8 mouse cellular contexts compared by ENCODE assay signal in the genomic region with DNA sequence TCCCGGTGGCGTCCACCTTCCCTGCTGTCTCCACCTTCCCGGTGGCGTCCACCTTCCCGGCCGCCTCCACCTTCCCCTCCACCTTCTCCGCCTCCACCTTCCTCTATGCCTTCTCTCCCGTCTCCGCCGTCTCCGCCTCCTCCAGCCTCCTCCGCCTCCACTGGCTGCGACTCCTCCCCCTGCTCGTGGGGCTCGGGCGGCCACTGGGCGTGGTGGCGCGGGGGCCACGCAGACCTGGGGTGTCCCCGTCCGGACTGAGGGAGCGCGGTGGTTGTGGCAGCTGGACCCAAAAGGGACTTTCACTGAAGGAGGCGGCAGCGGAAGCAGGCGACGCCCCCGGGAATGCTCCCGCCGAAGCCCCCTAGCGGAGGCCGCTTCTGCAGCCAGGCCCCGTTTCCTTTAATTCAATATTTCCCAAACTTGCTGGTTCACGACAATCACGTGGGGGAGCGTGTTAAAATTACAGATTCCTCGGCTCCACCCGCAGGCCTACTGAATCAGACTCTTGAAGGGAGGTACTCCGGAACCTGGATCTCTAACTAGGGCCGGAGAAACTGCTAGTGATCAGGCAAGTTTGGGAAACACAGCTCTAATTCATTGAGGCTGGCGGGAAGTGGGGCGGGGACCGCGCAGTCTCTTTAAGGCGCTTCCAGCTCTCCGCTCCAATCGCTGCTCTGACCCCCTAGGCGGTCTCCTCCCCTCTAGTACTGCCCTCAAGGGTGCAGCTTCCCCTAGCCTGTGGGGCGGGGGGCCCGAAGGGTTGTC. TPM values are rescaled to one million over a fixed set of nuclear protein-coding genes. Genes with fewer than 3 reads are reported as not detected.
A peak's percentile ranks its signal among the peaks of the same experiment; 100 is the strongest.
DNase-seq lines count a peak whose midpoint lies in the region; ATAC-seq lines count a peak whose summit lies in the region.

Gene Usp27x (minus strand): TSS at position 115 of the 765 bp plus-strand sequence.

- 14% methylated on average over 44 of the region's 51 CpGs for WGBS in heart, embryonic 11.5 days (ENCODE audit: insufficient replicate concordance)
- 22% methylated on average over 48 of the region's 51 CpGs for WGBS in kidney, embryonic 16.5 days
- 11% methylated on average over 39 of the region's 51 CpGs for WGBS in liver, embryonic 11.5 days
- 20% methylated on average over 49 of the region's 51 CpGs for WGBS in stomach, embryonic 14.5 days

- H3K4me3 ChIP-seq in heart, embryonic 11.5 days (ENCODE audit: low read depth, low read length) = peak within 1 kb of the TSS; percentile 61
- peak within 1 kb of the TSS; percentile 60 for H3K4me3 ChIP-seq in kidney, embryonic 16.5 days (ENCODE audit: low read length)
- peak within 1 kb of the TSS; percentile 60 for H3K4me3 ChIP-seq in liver, embryonic 11.5 days (ENCODE audit: low read depth, low read length)
- peak within 1 kb of the TSS; percentile 52 for H3K4me3 ChIP-seq in stomach, embryonic 14.5 days (ENCODE audit: low read depth, low read length)

- peak; percentile 54 to 58 for DNase-seq in B cell, adult 2 months
- peak; percentile 86 for DNase-seq in brain, adult 2 months (ENCODE audit: low read depth, low spot score)
- DNase-seq in liver, embryonic 11.5 days (ENCODE audit: low spot score) = peak; percentile 77
- DNase-seq in naive thymus-derived CD4-positive, alpha-beta T cell, adult 2 months (ENCODE audit: low read depth) = peak; percentile 67

- 0 out of 2 replicates have a peak, but pooled peaks cover 2% of the 10 kb centered on the region for H3K9me3 ChIP-seq in heart, embryonic 11.5 days (replicated peaks; ENCODE audit: control insufficient read depth, low read length)
- no peaks in the 10 kb centered on the region for H3K9me3 ChIP-seq in kidney, embryonic 16.5 days (ENCODE audit: low read length)
- H3K9me3 ChIP-seq in liver, embryonic 11.5 days (ENCODE audit: control insufficient read depth, low read length) = no peaks in the 10 kb centered on the region
- H3K9me3 ChIP-seq in stomach, embryonic 14.5 days (ENCODE audit: control insufficient read depth, low read depth, low read length) = no peaks in the 10 kb centered on the region

- H3K4me2 ChIP-seq in heart, embryonic 11.5 days = peak within 1 kb of the TSS; percentile 82
- peak within 1 kb of the TSS; percentile 89 for H3K4me2 ChIP-seq in kidney, embryonic 16.5 days (replicated peaks; ENCODE audit: low read depth, low read length)
- peak within 1 kb of the TSS; percentile 85 for H3K4me2 ChIP-seq in liver, embryonic 11.5 days
- H3K4me2 ChIP-seq in stomach, embryonic 14.5 days (replicated peaks; ENCODE audit: low read depth, low read length) = peak within 1 kb of the TSS; percentile 68

- peak within 1 kb of the TSS; percentile 73 for H3K9ac ChIP-seq in heart, embryonic 11.5 days (ENCODE audit: low read depth, low read length)
- peak within 1 kb of the TSS; percentile 73 for H3K9ac ChIP-seq in kidney, embryonic 16.5 days (replicated peaks; ENCODE audit: low read length)
- peak within 1 kb of the TSS; percentile 56 for H3K9ac ChIP-seq in liver, embryonic 11.5 days (ENCODE audit: low read depth, low read length)
- peak within 1 kb of the TSS; percentile 50 for H3K9ac ChIP-seq in stomach, embryonic 14.5 days (replicated peaks; ENCODE audit: low read depth, low read length)

- peak within 1 kb of the TSS; percentile 75 for H3K27ac ChIP-seq in heart, embryonic 11.5 days (ENCODE audit: low read depth, low read length)
- peak within 1 kb of the TSS; percentile 92 for H3K27ac ChIP-seq in kidney, embryonic 16.5 days (ENCODE audit: low read length)
- peak within 1 kb of the TSS; percentile 48; the same call in 1 of the 2 replicates for H3K27ac ChIP-seq in liver, embryonic 11.5 days (ENCODE audit: low read depth, low read length)
- peak within 1 kb of the TSS; percentile 89 for H3K27ac ChIP-seq in stomach, embryonic 14.5 days (ENCODE audit: low read length)

- no peaks in the 10 kb centered on the region for H3K4me1 ChIP-seq in heart, embryonic 11.5 days (ENCODE audit: control insufficient read depth, insufficient read depth, low read length)
- H3K4me1 ChIP-seq in kidney, embryonic 16.5 days (ENCODE audit: insufficient read depth, low read length) = no peaks in the 10 kb centered on the region
- H3K4me1 ChIP-seq in liver, embryonic 11.5 days (replicated peaks; ENCODE audit: control insufficient read depth, insufficient read depth, low read length) = peaks cover 3% of the 10 kb centered on the region; the same call in 1 of the 2 replicates
- H3K4me1 ChIP-seq in stomach, embryonic 14.5 days (ENCODE audit: control insufficient read depth, insufficient read depth, low read length) = no peaks in the 10 kb centered on the region

- peak; percentile 74 for ATAC-seq in erythroblast, adult 5-6 weeks (replicated peaks; ENCODE audit: low FRiP score, poor library complexity, severe bottlenecking)
- ATAC-seq in heart, embryonic 11.5 days (replicated peaks; ENCODE audit: insufficient number of reproducible peaks, low FRiP score, low TSS enrichment) = peak; percentile 83
- ATAC-seq in kidney, embryonic 16.5 days (ENCODE audit: low FRiP score, low TSS enrichment) = peak; percentile 96
- ATAC-seq in liver, embryonic 11.5 days (replicated peaks; ENCODE audit: low FRiP score) = peak; percentile 85
- ATAC-seq in stomach, embryonic 14.5 days (ENCODE audit: insufficient number of reproducible peaks, insufficient read depth, low FRiP score, low read depth) = peak; percentile 90

- no peaks in the 10 kb centered on the region for H3K36me3 ChIP-seq in heart, embryonic 11.5 days (ENCODE audit: control insufficient read depth, insufficient read depth, low read length)
- H3K36me3 ChIP-seq in kidney, embryonic 16.5 days (ENCODE audit: insufficient read depth, low read length) = no peaks in the 10 kb centered on the region
- H3K36me3 ChIP-seq in liver, embryonic 11.5 days (ENCODE audit: control insufficient read depth, insufficient read depth, low read length) = no peaks in the 10 kb centered on the region
- H3K36me3 ChIP-seq in stomach, embryonic 14.5 days (ENCODE audit: control insufficient read depth, insufficient read depth, low read length) = no peaks in the 10 kb centered on the region

- H3K27me3 ChIP-seq in heart, embryonic 11.5 days (ENCODE audit: control insufficient read depth, insufficient read depth, low read length) = no peaks in the 10 kb centered on the region
- no peaks in the 10 kb centered on the region for H3K27me3 ChIP-seq in kidney, embryonic 16.5 days (ENCODE audit: insufficient read depth, low read length)
- no peaks in the 10 kb centered on the region for H3K27me3 ChIP-seq in liver, embryonic 11.5 days (replicated peaks; ENCODE audit: control insufficient read depth, insufficient read depth, low read length)
- H3K27me3 ChIP-seq in stomach, embryonic 14.5 days (ENCODE audit: control insufficient read depth, insufficient read depth, low read length) = no peaks in the 10 kb centered on the region

RNA-seq across cellular contexts. Expression of gene Usp27x, which starts in this region (rescaled TPM):
- total RNA-seq in erythroblast, adult 5-6 weeks (2015; ENCODE audit: low replicate concordance) = 0.38 TPM in 1 of 2 replicates, not detected in the other
- total RNA-seq in erythroblast, adult 5-6 weeks (2017; ENCODE audit: low replicate concordance) = not detected in 2 replicates
- polyA plus RNA-seq in heart, embryonic 11.5 days (2014; fragmentation: Nextera tagmentation; extraction: Ambion mirVana) = 0.33 and 0.48 TPM in 2 replicates
- 0.61 and 0.62 TPM in 2 replicates for polyA plus RNA-seq in kidney, embryonic 16.5 days (2015; fragmentation: Nextera tagmentation; extraction: Ambion mirVana)
- 0.21 and 0.26 TPM in 2 replicates for polyA plus RNA-seq in liver, embryonic 11.5 days (2014; fragmentation: Nextera tagmentation; extraction: Ambion mirVana)
- 0.45 and 0.65 TPM in 2 replicates for polyA plus RNA-seq in stomach, embryonic 14.5 days (2014; fragmentation: Nextera tagmentation; extraction: Ambion mirVana)

Comparison
In these comparisons a context has a peak if more than half of its experiments do, and no peak if none do; other contexts are left out.
1. Peak in every context shown above with its lines: DNase-seq, ATAC-seq, H3K4me3 ChIP-seq and H3K27ac ChIP-seq.
2. Peak in ATAC-seq in erythroblast, adult 5-6 weeks; RNA of the gene not detected or under 1 TPM.
3. Peak in ATAC-seq, H3K4me3 ChIP-seq, H3K27ac ChIP-seq, H3K9ac ChIP-seq and H3K4me2 ChIP-seq in heart, embryonic 11.5 days; RNA of the gene not detected or under 1 TPM.
4. Peak in ATAC-seq, H3K4me3 ChIP-seq, H3K27ac ChIP-seq, H3K9ac ChIP-seq and H3K4me2 ChIP-seq in kidney, embryonic 16.5 days; RNA of the gene not detected or under 1 TPM.
5. Peak in DNase-seq, ATAC-seq, H3K4me3 ChIP-seq, H3K27ac ChIP-seq, H3K9ac ChIP-seq and H3K4me2 ChIP-seq in liver, embryonic 11.5 days; RNA of the gene not detected or under 1 TPM.
6. Peak in ATAC-seq, H3K4me3 ChIP-seq, H3K27ac ChIP-seq, H3K9ac ChIP-seq and H3K4me2 ChIP-seq in stomach, embryonic 14.5 days; RNA of the gene not detected or under 1 TPM.